22 mouse cellular contexts compared by ENCODE assay signal in genomic region chr16:21448464-21448863, GRCm38 (mm10).
"Had no signal": no experiment of that assay in that cellular context is flagged by ENCODE, and none has a peak within 500 bp of the region (broad histone marks: within the 10 kb centered on the region; RNA-seq: fewer than 3 reads in every experiment).

No protein-coding gene starts in this region.

- H3K4me2 ChIP-seq: liver, embryonic 15.5 days; lung, embryonic 15.5 days; midbrain, embryonic 11.5 days; midbrain, embryonic 13.5 days; midbrain, embryonic 15.5 days; neural tube, embryonic 13.5 days; neural tube, embryonic 15.5 days had no signal

- H3K36me3 ChIP-seq: liver, embryonic 15.5 days; lung, embryonic 15.5 days had no signal

- H3K27ac ChIP-seq: liver, embryonic 15.5 days; lung, embryonic 15.5 days; macrophage; midbrain, embryonic 13.5 days; midbrain, embryonic 15.5 days; neural tube, embryonic 13.5 days; neural tube, embryonic 15.5 days had no signal

- H3K4me3 ChIP-seq: liver, embryonic 15.5 days; lung, embryonic 15.5 days; megakaryocyte, embryonic 14.5 days; midbrain, embryonic 13.5 days; midbrain, embryonic 15.5 days; myocyte; neural tube, embryonic 13.5 days; neural tube, embryonic 15.5 days had no signal

- DNase-seq: liver, postnatal 0 days; lung, adult 2 months; lung, postnatal 14 days; lung, postnatal 36 days; retina, postnatal 1 day; right cerebral cortex, postnatal 25 days; right cerebral cortex, postnatal 4 days; spleen, adult 18-20 months; thymus, adult 2 months; thymus, postnatal 25 days; thymus, postnatal 4 days had no signal

- H3K9ac ChIP-seq: liver, embryonic 15.5 days; liver, postnatal 0 days; lung, embryonic 15.5 days; midbrain, embryonic 13.5 days; midbrain, embryonic 15.5 days; neural tube, embryonic 13.5 days; neural tube, embryonic 15.5 days had no signal

- H3K27me3 ChIP-seq: liver, embryonic 15.5 days; lung, embryonic 15.5 days; megakaryocyte, embryonic 14.5 days; midbrain, embryonic 13.5 days; midbrain, embryonic 15.5 days; neural tube, embryonic 13.5 days; neural tube, embryonic 15.5 days had no signal

- H3K4me1 ChIP-seq: liver, embryonic 15.5 days; lung, embryonic 15.5 days; midbrain, embryonic 15.5 days; neural tube, embryonic 13.5 days; neural tube, embryonic 15.5 days had no signal

- ATAC-seq: liver, postnatal 0 days; lung, postnatal 0 days; midbrain, embryonic 13.5 days; midbrain, embryonic 15.5 days had no signal

- H3K9me3 ChIP-seq: liver, embryonic 15.5 days; lung, embryonic 15.5 days; megakaryocyte, embryonic 14.5 days; midbrain, embryonic 13.5 days; midbrain, embryonic 15.5 days; neural tube, embryonic 13.5 days; neural tube, embryonic 15.5 days had no signal
